Mouse (Mus musculus) testis, adult 2 months (tissue): ENCODE results near the gene Col15a1. TPM values are rescaled to one million over a fixed set of nuclear protein-coding genes. Genes with fewer than 3 reads are reported as not detected.
A peak's percentile ranks its signal among the peaks of the same experiment; 100 is the strongest.

Experiments
- H3K27ac ChIP-seq: fragments of 200-500 bp; 2 replicates; pipeline ENCODE4 v1.5.1; 2012; ENCODE audit warnings: low read depth, low read length; ENCODE audit not compliant: control insufficient read depth, insufficient read depth
- H3K27me3 ChIP-seq: fragments of 200-500 bp; 2 replicates; pipeline ENCODE4 v1.6.1; 2012; ENCODE audit warnings: mild to moderate bottlenecking, low read length, moderate library complexity; ENCODE audit not compliant: control insufficient read depth, insufficient read depth
- H3K36me3 ChIP-seq: fragments of 200-500 bp; 2 replicates; pipeline ENCODE4 v1.6.1; 2012; ENCODE audit warnings: mild to moderate bottlenecking, low read length; ENCODE audit not compliant: control insufficient read depth, insufficient read depth
- H3K4me1 ChIP-seq: fragments of 200-500 bp; 2 replicates; pipeline ENCODE4 v1.6.1; 2012; ENCODE audit warnings: low read length; ENCODE audit not compliant: control insufficient read depth, insufficient read depth
- H3K4me3 ChIP-seq: fragments of 200-500 bp; 2 replicates; pipeline ENCODE4 v1.5.1; 2012; ENCODE audit warnings: low read depth, mild to moderate bottlenecking, low read length, moderate library complexity, mixed read lengths; ENCODE audit not compliant: control insufficient read depth
- CTCF ChIP-seq: fragments of 200-500 bp; IDR thresholded peaks from 2 replicates; pipeline ENCODE4 v1.5.1; 2012; ENCODE audit warnings: low read depth, mild to moderate bottlenecking, inconsistent platforms, low read length, moderate library complexity; ENCODE audit not compliant: control insufficient read depth, insufficient read depth, insufficient replicate concordance
- POLR2A ChIP-seq: fragments of 200-500 bp; IDR thresholded peaks from 2 replicates; pipeline ENCODE4 v1.6.1; 2012; ENCODE audit warnings: low read depth, mild to moderate bottlenecking, inconsistent platforms, low read length, moderate library complexity; ENCODE audit not compliant: control insufficient read depth
- polyA plus RNA-seq: library from polyadenylated mRNA; depleted of rRNA; stranded (reverse); fragments of >200 nt; gene quantifications from 2 replicates; pipeline ENCODE4 v1.2.3, GENCODE M21; 2012

The Col15a1 gene
- polyA plus RNA-seq, 1 experiment, result 30.0 TPM

GRCm38 (mm10) chr4:47231322-47231721, 23.4 kb downstream of the Col15a1 start:
- Histone ChIP-seq H3K36me3 (no peaks in the 10 kb centered on the region), H3K4me1 (peaks cover 10% of the 10 kb centered on the region), H3K27me3 (no peaks in the 10 kb centered on the region), H3K27ac (no peak overlapping the region), H3K4me3 (no peak overlapping the region)
- TF ChIP-seq CTCF, result no peak
- TF ChIP-seq POLR2A, result no peak

DNA sequence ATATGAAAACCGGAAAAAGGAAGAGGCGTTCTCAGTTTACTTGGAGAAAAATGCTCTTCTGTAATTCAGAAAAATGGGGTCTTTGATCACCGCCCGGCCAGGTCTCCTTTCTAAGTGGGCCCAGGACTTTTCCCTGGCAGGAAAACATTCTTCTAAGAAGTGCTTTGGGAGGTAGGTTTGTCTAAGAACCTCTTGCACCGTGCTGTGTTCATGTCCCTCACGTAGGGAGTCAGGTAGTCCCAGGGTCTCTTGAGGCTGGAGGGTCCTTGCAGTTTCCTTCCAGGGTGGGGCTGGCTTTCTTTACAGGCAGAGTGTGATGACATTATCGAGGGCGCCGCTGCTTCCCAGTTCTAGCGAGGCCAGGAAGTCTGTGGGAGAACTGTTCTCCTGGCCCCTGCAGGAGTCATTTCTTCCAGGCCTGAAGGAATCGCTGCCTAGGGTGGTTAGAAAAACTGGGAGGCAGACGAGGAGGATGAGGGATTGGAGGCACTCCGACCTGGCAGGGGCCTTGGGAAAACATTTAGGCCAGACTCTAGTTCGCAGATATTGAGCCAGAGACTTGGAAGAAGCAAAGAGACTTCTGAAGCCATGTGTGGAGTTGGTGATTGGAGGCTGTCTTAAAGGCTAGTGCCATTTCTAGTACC, 25.4 kb downstream of the Col15a1 start:
- Histone ChIP-seq H3K4me3 (no peak overlapping the region), H3K36me3 (no peaks in the 10 kb centered on the region), H3K27me3 (no peaks in the 10 kb centered on the region), H3K4me1 (peaks cover 10% of the 10 kb centered on the region), H3K27ac (no peak overlapping the region)
- TF ChIP-seq POLR2A (no peak), CTCF (no peak)

DNA sequence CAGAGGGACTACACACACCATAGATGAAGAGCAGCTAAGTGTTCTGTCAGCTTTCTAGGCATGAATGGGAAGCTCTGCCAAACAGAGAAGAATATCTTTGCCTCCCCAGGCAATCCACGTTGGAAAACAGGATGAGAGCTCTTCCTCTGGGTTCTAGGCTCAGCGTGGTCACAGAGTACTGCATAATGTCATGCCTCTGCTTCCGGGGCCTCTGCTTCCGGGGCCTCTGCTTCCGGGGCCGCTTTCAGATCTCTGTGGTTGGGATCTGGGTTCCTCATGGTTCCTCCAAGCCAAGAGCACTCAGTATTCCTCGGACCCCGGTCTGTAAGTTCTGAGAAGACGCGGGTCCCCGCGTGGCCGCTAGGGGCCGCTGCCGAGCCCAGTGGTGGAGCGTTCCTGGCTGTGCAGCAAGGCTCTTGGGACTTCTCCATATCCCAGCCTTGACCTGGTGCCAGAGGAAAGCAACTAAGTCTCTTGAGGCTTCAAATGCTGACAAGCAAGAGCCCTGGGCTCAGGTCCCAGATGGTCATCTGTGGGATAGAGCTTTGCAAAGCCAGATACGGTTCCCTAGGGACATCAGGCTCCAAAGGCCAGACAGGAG, 26.8 kb downstream of the Col15a1 start:
- H3K36me3 ChIP-seq, result no peaks in the 10 kb centered on the region
- H3K27me3 ChIP-seq, result no peaks in the 10 kb centered on the region
- TF ChIP-seq CTCF, result peak; percentile 97
- no peak for TF ChIP-seq POLR2A
- no peak overlapping the region; the same call in 1 of the 2 replicates for H3K27ac ChIP-seq
- peaks cover 10% of the 10 kb centered on the region for H3K4me1 ChIP-seq
- no peak overlapping the region for H3K4me3 ChIP-seq

- no peak for TF ChIP-seq POLR2A
- no peak for TF ChIP-seq CTCF
- Histone ChIP-seq H3K36me3 (no peaks in the 10 kb centered on the region), H3K4me3 (no peak overlapping the region), H3K27ac (no peak overlapping the region), H3K4me1 (peaks cover 10% of the 10 kb centered on the region), H3K27me3 (no peaks in the 10 kb centered on the region)
Observed at GRCm38 (mm10) chr4:47235312-47235711, 27.4 kb downstream of the Col15a1 start.

- H3K4me3 ChIP-seq, result no peak overlapping the region
- H3K27ac ChIP-seq, result no peak overlapping the region
- peaks cover 10% of the 10 kb centered on the region for H3K4me1 ChIP-seq
- H3K36me3 ChIP-seq, result no peaks in the 10 kb centered on the region
- TF ChIP-seq CTCF (no peak), POLR2A (no peak)
- no peaks in the 10 kb centered on the region for H3K27me3 ChIP-seq
Observed at GRCm38 (mm10) chr4:47236104-47236503, 28.1 kb downstream of the Col15a1 start.

DNA sequence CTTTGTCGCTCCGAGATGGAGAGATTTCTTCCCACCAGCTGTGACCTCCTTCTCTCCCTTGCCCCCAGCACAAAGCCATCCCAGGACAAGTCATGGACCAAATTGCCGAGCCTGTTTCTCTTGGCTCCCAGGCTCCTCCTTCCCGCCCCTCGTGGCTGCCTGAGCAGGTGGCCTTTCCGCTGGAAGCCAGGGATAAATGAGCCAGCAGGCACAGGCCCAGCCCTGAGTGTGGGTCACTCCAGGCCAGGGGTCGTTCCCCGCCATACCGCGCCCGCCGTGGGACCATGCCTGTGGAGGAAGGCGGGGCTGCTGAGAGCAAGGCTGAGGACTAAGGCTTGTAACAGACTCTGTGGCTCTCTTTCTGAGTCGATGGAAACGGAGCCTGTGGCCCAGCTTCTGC, 29.3 kb downstream of the Col15a1 start:
- Histone ChIP-seq H3K36me3 (no peaks in the 10 kb centered on the region), H3K4me3 (no peak overlapping the region), H3K27ac (no peak overlapping the region), H3K4me1 (peaks cover 10% of the 10 kb centered on the region), H3K27me3 (no peaks in the 10 kb centered on the region)
- TF ChIP-seq CTCF (no peak), POLR2A (no peak)

GRCm38 (mm10) chr4:47239114-47239513, 31.2 kb downstream of the Col15a1 start:
- Histone ChIP-seq H3K4me3 (no peak overlapping the region), H3K27me3 (no peaks in the 10 kb centered on the region), H3K27ac (no peak overlapping the region), H3K36me3 (no peaks in the 10 kb centered on the region), H3K4me1 (peaks cover 10% of the 10 kb centered on the region)
- TF ChIP-seq POLR2A, result no peak
- no peak for TF ChIP-seq CTCF
